ENCODE assay signal across 11 mouse cellular contexts in genomic region chr3:86143343-86143742, GRCm38 (mm10). TPM values are rescaled to one million over a fixed set of nuclear protein-coding genes. Genes with fewer than 3 reads are reported as not detected.
DNase-seq lines count a peak whose midpoint lies in the region; ATAC-seq lines count a peak whose summit lies in the region.
"Had no signal": no experiment of that assay in that cellular context is flagged by ENCODE, and none has a peak within 500 bp of the region (broad histone marks: within the 10 kb centered on the region; RNA-seq: fewer than 3 reads in every experiment).

No protein-coding gene starts in this region.

- peak overlapping the region; percentile 43; the same call in 1 of the 2 replicates for H3K27ac ChIP-seq in limb, embryonic 10.5 days
- H3K27ac ChIP-seq: lung, embryonic 15.5 days had no signal

- DNase-seq in cerebellum, adult 8-10 months: peak; percentile 14
- no peak for DNase-seq in cerebellum, postnatal 25 days
- peak; percentile 4 to 17 for DNase-seq in spleen, postnatal 36 days (ENCODE audit: low spot score in 2 of 2)
- DNase-seq in spleen, adult 18-20 months: no peak
- DNase-seq in limb, embryonic 10.5 days (ENCODE audit: low spot score): no peak
- DNase-seq in thymus, postnatal 25 days: peak; percentile 15
- no peak for DNase-seq in Muller cell, postnatal 12 days (ENCODE audit: inconsistent ontology term)
- DNase-seq: cerebellum, adult 2 months; heart, postnatal 10 days had no signal

- H3K36me3 ChIP-seq in limb, embryonic 10.5 days: peaks cover 34% of the 10 kb centered on the region

- H3K9me3 ChIP-seq in limb, embryonic 10.5 days (replicated peaks): no peaks in the 10 kb centered on the region
- H3K9me3 ChIP-seq: lung, embryonic 15.5 days had no signal

- 87% methylated on average over 6 of the region's 6 CpGs for WGBS in limb, embryonic 10.5 days

- ATAC-seq in inflammation-experienced regulatory T-cells, adult 6 months: no peak

- H3K4me1 ChIP-seq in limb, embryonic 10.5 days: peaks cover 19% of the 10 kb centered on the region

- H3K4me3 ChIP-seq in limb, embryonic 10.5 days: no peak overlapping the region
- H3K4me3 ChIP-seq: lung, embryonic 15.5 days had no signal

- no peaks in the 10 kb centered on the region for H3K27me3 ChIP-seq in limb, embryonic 10.5 days (ENCODE audit: low read depth, poor library complexity, severe bottlenecking)
- H3K27me3 ChIP-seq: lung, embryonic 15.5 days had no signal

RNA-seq across cellular contexts. Expression of gene Rps3a1, which starts 0.8 kb away (rescaled TPM):
- polyA plus RNA-seq in limb, embryonic 10.5 days (2016; fragmentation: Nextera tagmentation; extraction: Ambion mirVana): 1,202 and 1,379 TPM in 2 replicates
- 1,000 to 10,000 TPM; 2,732 to 4,785 (median 2,853) TPM for polyA plus RNA-seq in inflammation-experienced regulatory T-cells, adult 6 months (2017; shearing (Covaris generic))

Comparison
In these comparisons a context has a peak if more than half of its experiments do, and no peak if none do; other contexts are left out.
1. DNase-seq: peak in cerebellum, adult 8-10 months (single experiment), spleen, postnatal 36 days (2 of 2) and thymus, postnatal 25 days (single experiment); none in cerebellum, postnatal 25 days (0 of 2), spleen, adult 18-20 months (0 of 2), limb, embryonic 10.5 days (single experiment) and Muller cell, postnatal 12 days (single experiment).